Mouse (Mus musculus): ENCODE data around the gene Raph1. TPM values are rescaled to one million over a fixed set of nuclear protein-coding genes. Genes with fewer than 3 reads are reported as not detected.

Gene Raph1
- polyA plus RNA-seq, 1 experiment from 2014 or later: 44.2 TPM

GRCm38 (mm10) chr1:60569741-60570140 is 2.8 kb upstream of the Raph1 start:
- H3K9me3 ChIP-seq (ENCODE audit: control insufficient read depth, low read length): no peaks in the 10 kb centered on the region
- no peak overlapping the region for H3K9ac ChIP-seq (ENCODE audit: low read depth, low read length)
- H3K4me1 ChIP-seq (ENCODE audit: control insufficient read depth, insufficient read depth, low read length): peaks cover 8% of the 10 kb centered on the region
- H3K27me3 ChIP-seq (replicated peaks; ENCODE audit: control insufficient read depth, insufficient read depth, low read length): no peaks in the 10 kb centered on the region
- no peaks in the 10 kb centered on the region for H3K36me3 ChIP-seq (ENCODE audit: control insufficient read depth, insufficient read depth, low read length)
- H3K4me2 ChIP-seq (ENCODE audit: low read depth, low read length): no peak overlapping the region
- H3K4me3 ChIP-seq (ENCODE audit: low read depth, low read length): no peak overlapping the region
- no peak for DNase-seq (ENCODE audit: low spot score)
- 83% methylated on average over 7 of the region's 7 CpGs for WGBS
- ATAC-seq (ENCODE audit: low read depth): no peak
- H3K27ac ChIP-seq (replicated peaks; ENCODE audit: low read depth, low read length): no peak overlapping the region

GRCm38 (mm10) chr1:60569210-60569609 is 2.3 kb upstream of the Raph1 start:
- WGBS: 55% methylated on average over 5 of the region's 5 CpGs
- Histone ChIP-seq H3K9ac (ENCODE audit: low read depth, low read length) (no peak overlapping the region), H3K4me3 (ENCODE audit: low read depth, low read length) (no peak overlapping the region), H3K9me3 (ENCODE audit: control insufficient read depth, low read length) (no peaks in the 10 kb centered on the region), H3K4me2 (ENCODE audit: low read depth, low read length) (no peak overlapping the region), H3K36me3 (ENCODE audit: control insufficient read depth, insufficient read depth, low read length) (no peaks in the 10 kb centered on the region), H3K4me1 (ENCODE audit: control insufficient read depth, insufficient read depth, low read length) (peaks cover 10% of the 10 kb centered on the region), H3K27me3 (replicated peaks; ENCODE audit: control insufficient read depth, insufficient read depth, low read length) (no peaks in the 10 kb centered on the region), H3K27ac (replicated peaks; ENCODE audit: low read depth, low read length) (no peak overlapping the region)
- DNase-seq (ENCODE audit: low spot score) (peak; percentile 14), ATAC-seq (ENCODE audit: low read depth) (no peak)

GRCm38 (mm10) chr1:60567321-60567720 is 417 bp upstream of the Raph1 start:
- no peak for ATAC-seq (ENCODE audit: low read depth)
- Histone ChIP-seq H3K4me3 (ENCODE audit: low read depth, low read length) (peak overlapping the region; percentile 90), H3K9me3 (ENCODE audit: control insufficient read depth, low read length) (no peaks in the 10 kb centered on the region), H3K4me2 (ENCODE audit: low read depth, low read length) (peak overlapping the region; percentile 70), H3K9ac (ENCODE audit: low read depth, low read length) (peak overlapping the region; percentile 96), H3K27ac (replicated peaks; ENCODE audit: low read depth, low read length) (peak overlapping the region; percentile 95), H3K27me3 (replicated peaks; ENCODE audit: control insufficient read depth, insufficient read depth, low read length) (no peaks in the 10 kb centered on the region), H3K4me1 (ENCODE audit: control insufficient read depth, insufficient read depth, low read length) (peaks cover 10% of the 10 kb centered on the region), H3K36me3 (ENCODE audit: control insufficient read depth, insufficient read depth, low read length) (0 out of 2 replicates have a peak, but pooled peaks cover 1% of the 10 kb centered on the region)
- 4% methylated on average over 5 of the region's 5 CpGs for WGBS
- peak; percentile 55 for DNase-seq (ENCODE audit: low spot score)

GRCm38 (mm10) chr1:60565931-60566630 is 823 bp downstream of the Raph1 start:
- 0 out of 2 replicates have a peak, but pooled peaks cover under 1% of the 10 kb centered on the region for H3K9me3 ChIP-seq (ENCODE audit: control insufficient read depth, low read length)
- ATAC-seq (ENCODE audit: low read depth): peak; percentile 66
- H3K4me3 ChIP-seq (ENCODE audit: low read depth, low read length): peak overlapping the region; percentile 90
- H3K36me3 ChIP-seq (ENCODE audit: control insufficient read depth, insufficient read depth, low read length): 0 out of 2 replicates have a peak, but pooled peaks cover 11% of the 10 kb centered on the region
- peak; percentile 50 for DNase-seq (ENCODE audit: low spot score)
- H3K27ac ChIP-seq (replicated peaks; ENCODE audit: low read depth, low read length): peak overlapping the region; percentile 95
- peaks cover 10% of the 10 kb centered on the region for H3K4me1 ChIP-seq (ENCODE audit: control insufficient read depth, insufficient read depth, low read length)
- peak overlapping the region; percentile 96 for H3K9ac ChIP-seq (ENCODE audit: low read depth, low read length)
- peak overlapping the region; percentile 70 for H3K4me2 ChIP-seq (ENCODE audit: low read depth, low read length)
- no peaks in the 10 kb centered on the region for H3K27me3 ChIP-seq (replicated peaks; ENCODE audit: control insufficient read depth, insufficient read depth, low read length)
- WGBS: 0% methylated on average over 36 of the region's 56 CpGs

GRCm38 (mm10) chr1:60565270-60565920 is 1.5 kb downstream of the Raph1 start:
- ATAC-seq (ENCODE audit: low read depth) (no peak; the same call in 1 of the 2 replicates), DNase-seq (ENCODE audit: low spot score) (peak; percentile 50)
- Histone ChIP-seq H3K4me2 (ENCODE audit: low read depth, low read length) (peak overlapping the region; percentile 70), H3K9me3 (ENCODE audit: control insufficient read depth, low read length) (peaks cover 7% of the 10 kb centered on the region; the same call in 1 of the 2 replicates), H3K27ac (replicated peaks; ENCODE audit: low read depth, low read length) (peak overlapping the region; percentile 95), H3K9ac (ENCODE audit: low read depth, low read length) (peak overlapping the region; percentile 96), H3K4me3 (ENCODE audit: low read depth, low read length) (peak overlapping the region; percentile 90), H3K27me3 (replicated peaks; ENCODE audit: control insufficient read depth, insufficient read depth, low read length) (no peaks in the 10 kb centered on the region), H3K36me3 (ENCODE audit: control insufficient read depth, insufficient read depth, low read length) (peaks cover 17% of the 10 kb centered on the region; the same call in 1 of the 2 replicates), H3K4me1 (ENCODE audit: control insufficient read depth, insufficient read depth, low read length) (peaks cover 10% of the 10 kb centered on the region)
- WGBS: 1% methylated on average over 13 of the region's 13 CpGs

GRCm38 (mm10) chr1:60564691-60565090 is 2.2 kb downstream of the Raph1 start:
- ATAC-seq (ENCODE audit: low read depth) (no peak), DNase-seq (ENCODE audit: low spot score) (no peak)
- Histone ChIP-seq H3K36me3 (ENCODE audit: control insufficient read depth, insufficient read depth, low read length) (peaks cover 20% of the 10 kb centered on the region; the same call in 1 of the 2 replicates), H3K9me3 (ENCODE audit: control insufficient read depth, low read length) (peaks cover 10% of the 10 kb centered on the region; the same call in 1 of the 2 replicates), H3K9ac (ENCODE audit: low read depth, low read length) (no peak overlapping the region), H3K4me3 (ENCODE audit: low read depth, low read length) (peak overlapping the region; percentile 90), H3K27me3 (replicated peaks; ENCODE audit: control insufficient read depth, insufficient read depth, low read length) (no peaks in the 10 kb centered on the region), H3K27ac (replicated peaks; ENCODE audit: low read depth, low read length) (no peak overlapping the region), H3K4me1 (ENCODE audit: control insufficient read depth, insufficient read depth, low read length) (peaks cover 10% of the 10 kb centered on the region), H3K4me2 (ENCODE audit: low read depth, low read length) (peak overlapping the region; percentile 70)
- 82% methylated on average over 5 of the region's 5 CpGs for WGBS

GRCm38 (mm10) chr1:60563021-60563420 is 3.9 kb downstream of the Raph1 start:
- Histone ChIP-seq H3K27me3 (replicated peaks; ENCODE audit: control insufficient read depth, insufficient read depth, low read length) (no peaks in the 10 kb centered on the region), H3K27ac (replicated peaks; ENCODE audit: low read depth, low read length) (no peak overlapping the region), H3K36me3 (ENCODE audit: control insufficient read depth, insufficient read depth, low read length) (peaks cover 24% of the 10 kb centered on the region; the same call in 1 of the 2 replicates), H3K4me2 (ENCODE audit: low read depth, low read length) (no peak overlapping the region), H3K4me3 (ENCODE audit: low read depth, low read length) (no peak overlapping the region), H3K9ac (ENCODE audit: low read depth, low read length) (no peak overlapping the region), H3K4me1 (ENCODE audit: control insufficient read depth, insufficient read depth, low read length) (peaks cover 7% of the 10 kb centered on the region), H3K9me3 (ENCODE audit: control insufficient read depth, low read length) (peaks cover 15% of the 10 kb centered on the region; the same call in 1 of the 2 replicates)
- ATAC-seq (ENCODE audit: low read depth) (no peak), DNase-seq (ENCODE audit: low spot score) (no peak)

GRCm38 (mm10) chr1:60543681-60544080 is 23.2 kb downstream of the Raph1 start:
- no peaks in the 10 kb centered on the region for H3K4me1 ChIP-seq (ENCODE audit: control insufficient read depth, insufficient read depth, low read length)
- no peak overlapping the region for H3K4me3 ChIP-seq (ENCODE audit: low read depth, low read length)
- no peak overlapping the region for H3K4me2 ChIP-seq (ENCODE audit: low read depth, low read length)
- WGBS: 28% methylated on average over 1 of the region's 1 CpGs
- DNase-seq (ENCODE audit: low spot score) (no peak), ATAC-seq (ENCODE audit: low read depth) (no peak)
- H3K36me3 ChIP-seq (ENCODE audit: control insufficient read depth, insufficient read depth, low read length): peaks cover 8% of the 10 kb centered on the region; the same call in 1 of the 2 replicates
- no peaks in the 10 kb centered on the region for H3K27me3 ChIP-seq (replicated peaks; ENCODE audit: control insufficient read depth, insufficient read depth, low read length)
- H3K27ac ChIP-seq (replicated peaks; ENCODE audit: low read depth, low read length): no peak overlapping the region
- no peak overlapping the region for H3K9ac ChIP-seq (ENCODE audit: low read depth, low read length)
- peaks cover 11% of the 10 kb centered on the region; the same call in 1 of the 2 replicates for H3K9me3 ChIP-seq (ENCODE audit: control insufficient read depth, low read length)

Measured in embryonic facial prominence, embryonic 14.5 days (tissue).